Mouse (Mus musculus) ES-E14 (cell line): ENCODE results near the gene Rgs3. TPM values are rescaled to one million over a fixed set of nuclear protein-coding genes. Genes with fewer than 3 reads are reported as not detected.

ENCODE experiments used
- DNase-seq: peaks from one replicate; pipeline ENCODE4 v3.0.0-alpha.2; 2013; ENCODE audit warnings: low read depth, low spot score
- H3K27ac ChIP-seq: 2 replicates; pipeline ENCODE4 v1.5.1; 2012; ENCODE audit warnings: low read depth, mild to moderate bottlenecking, low read length, moderate library complexity, mixed read lengths; ENCODE audit not compliant: poor library complexity, insufficient read depth, severe bottlenecking
- H3K36me3 ChIP-seq: 2 replicates; pipeline ENCODE4 v1.6.1; 2012; ENCODE audit warnings: mild to moderate bottlenecking, low read length, moderate library complexity, mixed read lengths; ENCODE audit not compliant: control insufficient read depth, poor library complexity, insufficient read depth, severe bottlenecking
- H3K4me1 ChIP-seq, 2 experiments: fragments of 150-350 bp in 1 of 2; sonication (generic) in 1 of 2; 2 replicates each; pipeline ENCODE4 v1.6.1; 2012; ENCODE audit warnings: low read length in 2 of 2, mild to moderate bottlenecking in 1 of 2, mixed read lengths in 1 of 2; ENCODE audit not compliant: control insufficient read depth in 2 of 2, insufficient read depth in 2 of 2, poor library complexity in 1 of 2
- H3K4me3 ChIP-seq, 2 experiments: fragments of 150-350 bp in 1 of 2; sonication (generic) in 1 of 2; 2 replicates each; pipeline ENCODE4 v1.5.1; 2012; ENCODE audit warnings: low read length in 2 of 2, low read depth in 1 of 2, mild to moderate bottlenecking in 1 of 2, mixed read lengths in 1 of 2; ENCODE audit not compliant: insufficient read depth in 1 of 2, poor library complexity in 1 of 2, severe bottlenecking in 1 of 2
- H3K9ac ChIP-seq: 2 replicates; pipeline ENCODE4 v1.6.1; 2012; ENCODE audit warnings: low read depth, mild to moderate bottlenecking, low read length, mixed read lengths; ENCODE audit not compliant: poor library complexity, insufficient read depth, severe bottlenecking
- H3K9me3 ChIP-seq: fragments of 150-350 bp; sonication (generic); 2 replicates; pipeline ENCODE4 v1.6.1; 2012; ENCODE audit warnings: low read depth, mild to moderate bottlenecking, low read length; ENCODE audit not compliant: control insufficient read depth, insufficient read depth
- CHD2 ChIP-seq: IDR thresholded peaks from 2 replicates; pipeline ENCODE4 v1.6.1; 2014; ENCODE audit warnings: mild to moderate bottlenecking, low read depth, low read length, inconsistent platforms
- HCFC1 ChIP-seq: IDR thresholded peaks from 2 replicates; pipeline ENCODE4 v1.6.1; 2012; ENCODE audit warnings: low read length, inconsistent platforms, borderline replicate concordance; ENCODE audit not compliant: insufficient read depth
- MAFK ChIP-seq: IDR thresholded peaks from 2 replicates; pipeline ENCODE4 v1.6.1; 2014; ENCODE audit warnings: mild to moderate bottlenecking, low read depth, low read length, inconsistent platforms; ENCODE audit not compliant: insufficient read depth
- ZC3H11A ChIP-seq: IDR thresholded peaks from 2 replicates; pipeline ENCODE4 v1.6.1; 2012; ENCODE audit warnings: low read depth, mild to moderate bottlenecking, inconsistent platforms, low read length, borderline replicate concordance
- ZNF384 ChIP-seq: IDR thresholded peaks from 2 replicates; pipeline ENCODE4 v1.6.1; 2012; ENCODE audit warnings: low read depth, low read length, inconsistent platforms
- in situ Hi-C, 2 experiments: fragments of 600-800 bp; cut with MboI; formaldehyde crosslinking; loops; one replicate each; pipeline ENCODE4 v1.15.1; 2025; ENCODE audit warnings: low sequenced_read_pairs in 2 of 2, inconsistent platforms in 1 of 2; ENCODE audit not compliant: unreplicated experiment in 2 of 2
- total RNA-seq: library from RNA; depleted of rRNA; stranded (reverse); fragments of 300-350 nt; gene quantifications from 2 replicates; pipeline ENCODE4 v1.2.3, GENCODE M21; 2012

Rgs3 gene
- total RNA-seq, 1 experiment, result 10.0 TPM

- H3K4me3 ChIP-seq, result no peak overlapping the region
- in situ Hi-C loops, result no loop called here
- H3K9me3 ChIP-seq, result no peaks in the 10 kb centered on the region
- no peak overlapping the region for H3K27ac ChIP-seq
- H3K4me1 ChIP-seq, result peaks cover 2 to 3% of the 10 kb centered on the region in 2 experiments; a peak in 2 of 4 replicates
- no peak for DNase-seq
- no peaks in the 10 kb centered on the region for H3K36me3 ChIP-seq
- no peak overlapping the region for H3K9ac ChIP-seq
- TF ChIP-seq ZC3H11A, result no peak
- no peak for TF ChIP-seq MAFK
- TF ChIP-seq HCFC1, result no peak
- TF ChIP-seq CHD2, result no peak
These were observed 89.2 kb downstream of the Rgs3 start for GRCm38 (mm10) chr4:62648848-62649247.

DNA sequence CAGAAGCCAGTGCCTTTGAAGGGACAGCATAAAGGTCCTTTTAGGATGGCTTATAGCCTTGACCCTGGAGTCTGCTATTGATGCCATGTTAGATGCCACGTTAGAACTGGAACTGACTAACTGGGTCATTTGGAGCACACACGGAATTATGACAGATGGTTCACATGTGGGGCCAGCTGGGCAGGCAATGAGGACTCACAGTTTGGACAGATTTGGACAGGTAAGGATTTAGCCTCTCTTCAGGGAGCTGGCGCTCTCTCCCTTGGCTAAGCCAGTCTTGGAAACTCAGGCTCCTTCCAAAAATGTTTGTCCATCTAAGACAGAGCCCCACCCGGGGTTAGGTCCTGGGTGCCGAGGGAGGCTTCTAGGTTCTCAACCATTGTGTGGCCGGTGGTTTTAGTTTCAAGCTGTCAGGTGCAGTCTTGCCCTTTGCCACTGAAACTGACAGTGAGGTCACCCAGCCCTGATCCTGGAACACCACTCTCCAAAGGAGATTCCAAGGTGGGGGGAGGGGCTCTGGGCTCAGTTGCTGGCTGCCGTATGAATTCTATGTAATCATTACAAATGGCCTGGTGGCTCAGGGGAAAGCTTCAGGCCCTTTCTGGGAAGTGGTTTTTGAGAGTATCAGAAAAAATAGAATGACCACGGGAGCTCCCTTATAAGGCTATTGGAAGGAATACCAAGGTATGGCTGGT, 90.0 kb downstream of the Rgs3 start:
- no peaks in the 10 kb centered on the region for H3K9me3 ChIP-seq
- in situ Hi-C loops, result no loop called here

DNA sequence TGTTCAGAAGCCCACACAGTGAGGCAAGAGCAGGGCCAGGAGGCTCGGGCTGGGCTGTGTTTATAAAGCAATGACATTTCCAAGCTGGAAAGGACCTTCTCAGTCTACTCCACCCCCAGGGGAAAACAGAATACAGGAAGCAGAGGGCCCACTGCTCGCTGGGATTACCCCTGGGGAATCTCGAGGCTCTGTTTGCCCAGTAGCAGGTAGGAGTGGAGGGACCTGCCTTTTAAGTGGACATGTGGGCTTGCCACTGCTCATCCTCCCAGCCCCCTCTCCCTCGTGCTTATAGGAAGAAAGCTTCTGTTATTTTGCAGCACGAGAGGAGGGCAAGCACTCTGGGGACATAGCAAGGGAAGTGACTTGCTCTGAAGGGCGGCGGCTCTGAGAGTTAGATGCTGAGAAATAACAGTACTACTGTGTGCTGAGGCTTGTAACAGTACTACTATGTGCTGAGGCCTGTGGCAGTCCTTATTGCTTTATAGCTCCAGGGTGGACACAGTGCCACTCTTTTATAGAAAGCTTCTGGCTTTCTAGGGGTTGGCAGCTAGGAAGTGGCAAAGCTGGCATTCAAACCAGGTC, 91.6 kb downstream of the Rgs3 start:
- in situ Hi-C loops, result no loop called here
- Histone ChIP-seq H3K4me1 (peaks cover 0 to 2% of the 10 kb centered on the region in 2 experiments; a peak in 1 of 4 replicates), H3K9ac (no peak overlapping the region), H3K27ac (no peak overlapping the region), H3K4me3 (no peak overlapping the region), H3K9me3 (no peaks in the 10 kb centered on the region), H3K36me3 (no peaks in the 10 kb centered on the region)
- no peak for DNase-seq
- TF ChIP-seq ZC3H11A (no peak), CHD2 (no peak), MAFK (no peak), ZNF384 (no peak), HCFC1 (no peak)

More for the DNA sequence above, 90.0 kb downstream of the Rgs3 start:
- TF ChIP-seq HCFC1 (no peak), MAFK (no peak), CHD2 (no peak), ZNF384 (no peak), ZC3H11A (no peak)
- Histone ChIP-seq H3K27ac (no peak overlapping the region), H3K9ac (no peak overlapping the region), H3K36me3 (no peaks in the 10 kb centered on the region), H3K4me3 (no peak overlapping the region), H3K4me1 (peaks cover 2 to 3% of the 10 kb centered on the region in 2 experiments; a peak in 2 of 4 replicates)
- DNase-seq, result no peak

GRCm38 (mm10) chr4:62652215-62652614, 92.6 kb downstream of the Rgs3 start:
- no peaks in the 10 kb centered on the region for H3K36me3 ChIP-seq
- no peak for DNase-seq
- no peaks in the 10 kb centered on the region for H3K9me3 ChIP-seq
- peaks cover 0 to 2% of the 10 kb centered on the region in 2 experiments; a peak in 1 of 4 replicates for H3K4me1 ChIP-seq
- in situ Hi-C loops, result no loop called here
- H3K27ac ChIP-seq, result no peak overlapping the region
- TF ChIP-seq MAFK, result no peak
- TF ChIP-seq ZNF384, result no peak
- TF ChIP-seq HCFC1, result no peak
- TF ChIP-seq ZC3H11A, result no peak
- no peak for TF ChIP-seq CHD2
- no peak overlapping the region for H3K9ac ChIP-seq
- H3K4me3 ChIP-seq, result no peak overlapping the region
